Mouse (Mus musculus): ENCODE results near the gene Ric8b. TPM values are rescaled to one million over a fixed set of nuclear protein-coding genes. Genes with fewer than 3 reads are reported as not detected.

Gene Ric8b
- total and polyA plus RNA-seq, 3 experiments = 20.5 to 42.1 (median 36.5) TPM

DNA sequence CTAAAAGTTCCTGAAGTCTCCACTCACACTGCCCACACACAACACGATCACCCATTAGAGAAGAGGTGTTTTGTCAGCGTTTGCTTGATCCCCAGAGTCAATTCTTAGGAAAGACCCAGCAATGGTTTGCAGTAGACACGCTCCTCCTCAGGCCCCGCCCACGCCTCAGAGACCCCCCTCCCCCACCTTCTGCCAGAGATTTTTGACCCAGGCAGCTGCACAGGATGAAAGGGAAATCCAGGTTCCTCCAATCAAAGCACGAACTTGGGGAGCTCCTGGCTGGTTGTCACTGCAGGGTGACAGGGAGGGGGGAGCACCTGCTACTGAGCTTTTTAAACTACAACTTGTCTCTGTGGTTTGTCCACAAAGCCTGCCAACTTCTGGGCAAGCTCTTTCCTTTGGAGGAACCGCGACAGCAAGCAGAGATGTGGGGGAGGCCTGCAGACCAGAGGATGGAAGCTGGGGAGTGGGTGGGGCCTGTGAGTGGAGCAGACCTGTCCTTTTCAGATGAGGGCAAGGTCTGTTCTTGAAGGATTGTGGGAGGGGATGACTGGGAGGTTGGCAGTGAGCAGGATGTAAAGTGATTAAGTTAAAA, 117.8 kb downstream of the Ric8b start:
- no peak for TF ChIP-seq POLR2A (IDR thresholded peaks at IDR 0.05; ENCODE audit: insufficient read depth, low read depth, low read length)
- TF ChIP-seq CTCF (IDR thresholded peaks at IDR 0.05) = no peak
- no peak for TF ChIP-seq EP300 (IDR thresholded peaks at IDR 0.05; ENCODE audit: insufficient read depth, low read depth, low read length)
- no peaks in the 10 kb centered on the region for H3K79me2 ChIP-seq (replicated peaks; ENCODE audit: control insufficient read depth, insufficient read depth, low read length)
- H3K9ac ChIP-seq (ENCODE audit: low read depth, low read length) = no peak overlapping the region
- H3K27me3 ChIP-seq (ENCODE audit: control insufficient read depth, insufficient read depth, low read length) = no peaks in the 10 kb centered on the region
- DNase-seq = no peak
- 34% methylated on average over 8 of the region's 8 CpGs for WGBS
- no peak overlapping the region for H3K27ac ChIP-seq
- intact Hi-C loops (cut with DNase I) = no loop called here
- no peak overlapping the region for H3K4me3 ChIP-seq
- no peaks in the 10 kb centered on the region for H3K36me3 ChIP-seq (ENCODE audit: control insufficient read depth, insufficient read depth, low read length)
- H3K4me1 ChIP-seq (ENCODE audit: control insufficient read depth, insufficient read depth, low read length) = no peaks in the 10 kb centered on the region

DNA sequence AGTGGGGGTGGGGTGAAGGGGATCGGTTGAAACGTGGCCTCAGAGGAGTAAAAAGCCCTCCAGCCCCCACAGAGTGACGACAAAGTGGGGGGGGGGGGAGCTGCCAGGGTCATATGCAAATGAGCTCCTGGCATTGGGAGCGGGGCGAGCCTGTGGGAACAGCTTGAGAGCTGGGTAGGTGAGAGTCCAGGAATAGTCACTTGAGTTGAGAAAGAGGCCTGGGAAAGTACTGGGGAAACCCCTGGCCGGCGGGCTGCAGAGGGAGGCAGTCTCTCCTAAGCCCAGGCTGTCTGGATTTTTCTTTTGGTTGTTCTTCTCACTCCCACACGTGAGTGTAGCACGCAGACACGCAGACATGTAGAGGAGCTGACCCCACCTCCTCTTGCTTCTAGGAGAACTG, 120.7 kb downstream of the Ric8b start:
- H3K27me3 ChIP-seq (ENCODE audit: control insufficient read depth, insufficient read depth, low read length) = no peaks in the 10 kb centered on the region
- H3K4me3 ChIP-seq = no peak overlapping the region
- no peak overlapping the region for H3K27ac ChIP-seq
- intact Hi-C loops (cut with DNase I) = no loop called here
- WGBS = 72% methylated on average over 10 of the region's 10 CpGs
- no peak for TF ChIP-seq POLR2A (IDR thresholded peaks at IDR 0.05; ENCODE audit: insufficient read depth, low read depth, low read length)
- TF ChIP-seq CTCF (IDR thresholded peaks at IDR 0.05) = no peak
- TF ChIP-seq EP300 (IDR thresholded peaks at IDR 0.05; ENCODE audit: insufficient read depth, low read depth, low read length) = no peak
- H3K4me1 ChIP-seq (ENCODE audit: control insufficient read depth, insufficient read depth, low read length) = no peaks in the 10 kb centered on the region
- no peak for DNase-seq
- no peaks in the 10 kb centered on the region for H3K79me2 ChIP-seq (replicated peaks; ENCODE audit: control insufficient read depth, insufficient read depth, low read length)
- no peaks in the 10 kb centered on the region for H3K36me3 ChIP-seq (ENCODE audit: control insufficient read depth, insufficient read depth, low read length)
- H3K9ac ChIP-seq (ENCODE audit: low read depth, low read length) = no peak overlapping the region

DNA sequence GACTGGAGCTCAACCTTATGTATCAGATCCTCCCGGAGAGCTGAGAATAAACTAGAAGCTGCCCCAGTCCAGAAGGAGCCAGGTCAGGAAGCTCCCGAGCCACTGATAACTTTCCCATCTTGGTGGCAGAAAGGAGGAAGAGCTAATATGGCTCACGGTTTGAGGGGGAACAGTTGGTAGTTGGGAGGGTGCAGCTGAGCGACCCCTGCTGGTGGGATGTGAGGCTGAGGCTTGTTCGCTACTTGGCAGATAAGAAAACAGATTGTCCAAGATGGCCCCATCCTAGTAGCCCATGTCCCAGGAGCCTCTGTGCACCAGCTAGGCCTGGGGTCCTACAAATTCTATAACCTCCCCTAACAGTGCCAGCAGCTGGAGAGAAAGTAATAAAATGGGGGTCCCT, 121.4 kb downstream of the Ric8b start:
- Histone ChIP-seq H3K4me1 (ENCODE audit: control insufficient read depth, insufficient read depth, low read length) (no peaks in the 10 kb centered on the region), H3K9ac (ENCODE audit: low read depth, low read length) (no peak overlapping the region), H3K79me2 (replicated peaks; ENCODE audit: control insufficient read depth, insufficient read depth, low read length) (no peaks in the 10 kb centered on the region), H3K4me3 (no peak overlapping the region), H3K36me3 (ENCODE audit: control insufficient read depth, insufficient read depth, low read length) (no peaks in the 10 kb centered on the region), H3K27me3 (ENCODE audit: control insufficient read depth, insufficient read depth, low read length) (no peaks in the 10 kb centered on the region), H3K27ac (no peak overlapping the region)
- no peak for DNase-seq
- 88% methylated on average over 5 of the region's 5 CpGs for WGBS
- intact Hi-C loops (cut with DNase I) = no loop called here
- TF ChIP-seq EP300 (IDR thresholded peaks at IDR 0.05; ENCODE audit: insufficient read depth, low read depth, low read length) (no peak), POLR2A (IDR thresholded peaks at IDR 0.05; ENCODE audit: insufficient read depth, low read depth, low read length) (no peak), CTCF (IDR thresholded peaks at IDR 0.05) (no peak)

DNA sequence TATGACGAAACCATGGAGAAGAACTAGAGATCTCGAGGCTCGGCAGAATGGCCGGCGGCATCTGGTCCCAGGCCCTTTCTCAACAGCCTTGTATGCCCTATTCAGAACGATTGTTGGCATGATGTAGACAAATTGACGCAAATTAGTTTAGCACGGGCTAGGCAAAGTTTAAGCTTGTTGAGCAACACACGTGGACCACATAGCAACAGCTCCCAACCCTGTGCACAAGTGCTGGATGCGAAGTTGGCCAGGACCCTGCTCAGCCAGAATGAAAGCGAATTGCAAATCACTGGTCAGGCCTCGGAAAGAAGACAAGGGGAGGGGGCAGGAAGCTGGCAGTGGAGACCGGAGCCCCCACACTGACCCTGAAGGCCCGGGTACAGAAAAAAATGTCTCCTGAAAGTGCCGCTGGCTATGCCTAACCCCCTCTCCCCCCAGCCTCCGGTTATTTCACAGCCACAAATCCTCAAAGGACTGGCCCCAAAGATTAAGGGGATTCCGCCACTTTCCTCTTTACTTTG, 126.8 kb downstream of the Ric8b start:
- H3K9ac ChIP-seq (ENCODE audit: low read depth, low read length) = peak overlapping the region; percentile 59
- H3K27ac ChIP-seq = peak overlapping the region; percentile 52; the same call in 1 of the 2 replicates
- 38% methylated on average over 17 of the region's 17 CpGs for WGBS
- intact Hi-C loops (cut with DNase I) = loop anchor here (2.0 to 10.0 kb wide), 2 partner anchors 129 to 207 kb away; partner anchors contain the start of gene Ric8b
- H3K79me2 ChIP-seq (replicated peaks; ENCODE audit: control insufficient read depth, insufficient read depth, low read length) = no peaks in the 10 kb centered on the region
- peak overlapping the region; percentile 40 for H3K4me3 ChIP-seq
- no peaks in the 10 kb centered on the region for H3K27me3 ChIP-seq (ENCODE audit: control insufficient read depth, insufficient read depth, low read length)
- peak in 1 of 2 experiments; percentile 30 for DNase-seq
- H3K36me3 ChIP-seq (ENCODE audit: control insufficient read depth, insufficient read depth, low read length) = no peaks in the 10 kb centered on the region
- TF ChIP-seq POLR2A (IDR thresholded peaks at IDR 0.05; ENCODE audit: insufficient read depth, low read depth, low read length) (no peak), CTCF (IDR thresholded peaks at IDR 0.05) (no peak), EP300 (IDR thresholded peaks at IDR 0.05; ENCODE audit: insufficient read depth, low read depth, low read length) (no peak)
- no peaks in the 10 kb centered on the region; the same call in 1 of the 2 replicates for H3K4me1 ChIP-seq (ENCODE audit: control insufficient read depth, insufficient read depth, low read length)

DNA sequence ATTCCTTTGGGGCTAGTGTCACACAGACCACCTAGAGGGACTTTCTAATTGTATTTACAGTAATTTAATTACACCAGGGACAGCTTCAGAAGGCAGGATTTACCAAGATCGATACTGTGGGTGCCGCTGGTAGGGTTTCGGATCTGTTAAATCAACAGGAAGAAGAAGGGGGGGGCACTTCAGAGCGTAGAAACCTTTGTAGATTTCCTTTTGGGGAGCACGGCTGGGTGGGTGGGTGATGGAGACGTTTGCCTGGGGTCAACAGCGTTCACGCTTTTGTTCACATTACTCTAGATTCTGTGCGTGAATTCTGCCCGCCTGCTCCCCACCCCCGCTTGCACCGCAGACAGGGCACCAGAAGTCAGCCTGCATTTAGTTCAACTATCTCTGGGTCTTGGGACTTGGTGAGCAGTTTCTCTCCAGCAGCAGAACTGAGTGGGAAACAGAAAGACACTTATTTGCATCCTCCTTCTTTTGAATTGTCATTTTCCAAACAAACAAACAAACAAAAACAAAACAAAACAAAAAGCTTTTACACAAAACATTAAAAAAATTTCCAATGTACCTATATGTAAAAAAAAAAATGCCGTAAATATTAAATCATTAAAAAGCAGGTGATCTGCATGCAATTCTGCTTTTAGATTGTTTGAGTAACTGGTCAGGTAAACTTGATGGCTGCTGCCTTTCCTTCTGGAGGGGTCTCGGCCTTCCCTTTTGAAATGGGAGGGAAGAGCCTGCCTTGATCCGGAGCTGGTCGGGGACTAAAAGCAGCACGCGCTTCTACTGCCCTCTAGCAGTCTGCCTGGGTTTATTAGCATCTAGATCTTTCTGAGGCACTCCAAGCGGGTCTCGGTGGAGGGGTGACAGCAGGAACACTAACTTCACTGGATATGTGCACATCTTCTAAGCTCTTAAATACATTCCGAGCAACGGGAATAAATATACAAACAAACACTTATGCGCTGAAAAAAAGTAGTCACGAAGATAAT, 127.6 kb downstream of the Ric8b start:
- 14% methylated on average over 24 of the region's 24 CpGs for WGBS

More for the DNA sequence above, 127.6 kb downstream of the Ric8b start:
- peak overlapping the region; percentile 52; the same call in 1 of the 2 replicates for H3K27ac ChIP-seq
- intact Hi-C loops (cut with DNase I) = loop anchor here (1.0 to 10.0 kb wide), 5 partner anchors 130 to 528 kb away; partner anchors contain the start of gene Ric8b
- peak; percentile 57 to 64 for DNase-seq
- no peaks in the 10 kb centered on the region; the same call in 1 of the 2 replicates for H3K4me1 ChIP-seq (ENCODE audit: control insufficient read depth, insufficient read depth, low read length)
- no peaks in the 10 kb centered on the region for H3K79me2 ChIP-seq (replicated peaks; ENCODE audit: control insufficient read depth, insufficient read depth, low read length)
- peak overlapping the region; percentile 59 for H3K9ac ChIP-seq (ENCODE audit: low read depth, low read length)
- TF ChIP-seq EP300 (IDR thresholded peaks at IDR 0.05; ENCODE audit: insufficient read depth, low read depth, low read length) (peak; percentile 78; the same call in 1 of the 2 replicates), CTCF (IDR thresholded peaks at IDR 0.05) (peak; percentile 86), POLR2A (IDR thresholded peaks at IDR 0.05; ENCODE audit: insufficient read depth, low read depth, low read length) (0 out of 2 replicates have a peak, but pooled peaks have one; percentile 16)
- no peaks in the 10 kb centered on the region for H3K36me3 ChIP-seq (ENCODE audit: control insufficient read depth, insufficient read depth, low read length)
- no peaks in the 10 kb centered on the region for H3K27me3 ChIP-seq (ENCODE audit: control insufficient read depth, insufficient read depth, low read length)
- H3K4me3 ChIP-seq = peak overlapping the region; percentile 40

Data from heart, adult 2 months (tissue).